Mouse (Mus musculus) G1E (cell line): ENCODE results near the gene Ccl6. TPM values are rescaled to one million over a fixed set of nuclear protein-coding genes. Genes with fewer than 3 reads are reported as not detected.

Source experiments
- ATAC-seq: 2 replicates; pipeline ENCODE4 v1.8.0; 2016; ENCODE audit warnings: mild to moderate bottlenecking; ENCODE audit not compliant: insufficient number of reproducible peaks, poor library complexity, low FRiP score, severe bottlenecking; ENCODE audit errors: extremely low read depth
- DNase-seq: peaks from one replicate; pipeline ENCODE4 v3.0.0; 2012; ENCODE audit warnings: low spot score
- H3K27me3 ChIP-seq: 2 replicates; pipeline ENCODE4 v1.6.1; 2012; ENCODE audit warnings: mild to moderate bottlenecking, low read length, inconsistent platforms; ENCODE audit not compliant: insufficient read depth
- H3K36me3 ChIP-seq: replicated peaks from 2 replicates; pipeline ENCODE3; 2012; ENCODE audit warnings: mild to moderate bottlenecking, inconsistent platforms
- H3K4me1 ChIP-seq: 2 replicates; pipeline ENCODE4 v1.6.1; 2012; ENCODE audit warnings: low read depth, low read length, inconsistent platforms, mixed read lengths; ENCODE audit not compliant: insufficient read depth
- H3K4me3 ChIP-seq: 2 replicates; pipeline ENCODE4 v1.5.1; 2012; ENCODE audit warnings: low read depth, mild to moderate bottlenecking, inconsistent platforms, low read length, moderate library complexity, mixed read lengths
- H3K9me3 ChIP-seq: replicated peaks from 2 replicates; pipeline ENCODE4 v1.6.1; 2012; ENCODE audit warnings: inconsistent platforms
- CTCF ChIP-seq: IDR thresholded peaks from 2 replicates; pipeline ENCODE4 v1.5.1; 2012; ENCODE audit warnings: low read depth, low read length, inconsistent platforms, mixed read lengths
- GATA1 ChIP-seq: IDR thresholded peaks from 2 replicates; pipeline ENCODE4 v1.6.1; 2012; ENCODE audit warnings: borderline replicate concordance, low read length, inconsistent platforms, mixed read lengths
- GATA2 ChIP-seq: IDR thresholded peaks from 2 replicates; pipeline ENCODE4 v1.6.1; 2012; ENCODE audit warnings: low read depth, low read length, inconsistent platforms, borderline replicate concordance
- POLR2AphosphoS5 ChIP-seq: IDR thresholded peaks from 2 replicates; pipeline ENCODE4 v1.6.1; 2012; ENCODE audit warnings: low read depth, low read length, inconsistent platforms; ENCODE audit not compliant: insufficient replicate concordance
- TAL1 ChIP-seq: conservative IDR thresholded peaks from 2 replicates; pipeline ENCODE4 v1.6.1; 2012; ENCODE audit warnings: low read depth, low read length, inconsistent platforms, mixed read lengths
- polyA plus RNA-seq: library from polyadenylated mRNA; stranded (reverse); fragments of >175 nt; gene quantifications from 2 replicates; pipeline ENCODE4 v1.2.3, GENCODE M21; 2012
- total RNA-seq, 2 experiments: library from RNA; stranded (forward) in 1 of 2; stranded (reverse) in 1 of 2; fragments of 200-1000 nt in 1 of 2; fragments of >200 nt in 1 of 2; fragmentation: Nextera tagmentation in 1 of 2; gene quantifications; 2 replicates each; pipeline ENCODE4 v1.2.3; 2014 to 2017

Ccl6 gene
- total and polyA plus RNA-seq, 3 experiments: 0.13 to 0.33 TPM; not detected in 1

- DNase-seq (no peak), ATAC-seq (no peak)
- TF ChIP-seq CTCF (no peak), GATA1 (no peak), POLR2AphosphoS5 (no peak), TAL1 (no peak), GATA2 (no peak)
- H3K9me3 ChIP-seq: no peaks in the 10 kb centered on the region
- H3K36me3 ChIP-seq: no peaks in the 10 kb centered on the region
- no peak overlapping the region for H3K4me3 ChIP-seq
- no peaks in the 10 kb centered on the region; the same call in 1 of the 2 replicates for H3K27me3 ChIP-seq
- H3K4me1 ChIP-seq: no peaks in the 10 kb centered on the region
Observed at GRCm38 (mm10) chr11:83593453-83593852, 566 bp upstream of the Ccl6 start.

DNA sequence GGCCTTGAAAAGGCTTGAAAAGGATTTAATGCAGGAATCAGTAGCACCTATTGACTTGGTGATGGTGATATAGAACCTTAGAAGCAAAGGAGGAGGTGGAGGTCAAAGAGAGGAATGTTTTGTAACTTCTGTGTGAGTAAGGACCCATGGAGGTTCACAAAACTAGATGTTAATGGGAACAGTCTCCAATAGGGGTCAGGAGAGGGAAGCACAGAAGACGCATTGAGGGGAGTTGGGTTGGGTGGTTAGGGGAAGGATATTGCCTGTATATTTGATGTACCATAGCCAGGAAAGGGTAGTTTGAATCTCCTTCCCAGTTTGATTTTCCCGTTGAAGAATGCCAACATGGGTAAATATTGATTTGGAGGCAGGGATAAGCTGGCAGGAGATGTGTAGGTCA is 8.7 kb downstream of the Ccl6 start:
- ATAC-seq (no peak), DNase-seq (no peak)
- TF ChIP-seq GATA2 (no peak), TAL1 (no peak), GATA1 (no peak), POLR2AphosphoS5 (no peak), CTCF (no peak)
- Histone ChIP-seq H3K4me3 (no peak overlapping the region), H3K9me3 (no peaks in the 10 kb centered on the region), H3K27me3 (peaks cover 5% of the 10 kb centered on the region), H3K36me3 (no peaks in the 10 kb centered on the region), H3K4me1 (no peaks in the 10 kb centered on the region)

DNA sequence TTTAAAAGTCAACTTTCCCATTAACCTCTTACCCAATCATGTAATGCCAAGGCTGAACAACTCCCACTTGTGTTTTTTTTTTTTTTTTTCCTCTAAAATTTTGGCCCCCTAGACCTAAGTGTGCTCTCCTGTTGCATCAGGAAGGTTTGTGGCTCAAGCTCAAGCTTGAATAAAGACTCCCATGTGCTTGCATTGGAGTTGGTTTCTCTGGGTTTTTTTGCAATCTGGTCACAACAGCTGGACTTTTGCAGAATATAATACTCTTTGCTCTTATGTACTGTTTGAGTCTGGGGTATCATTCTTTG is 9.5 kb downstream of the Ccl6 start:
- ATAC-seq: no peak
- TF ChIP-seq TAL1 (no peak), GATA2 (no peak), CTCF (no peak), GATA1 (no peak), POLR2AphosphoS5 (no peak)
- Histone ChIP-seq H3K9me3 (no peaks in the 10 kb centered on the region), H3K27me3 (peaks cover 5% of the 10 kb centered on the region), H3K4me1 (no peaks in the 10 kb centered on the region), H3K4me3 (no peak overlapping the region), H3K36me3 (no peaks in the 10 kb centered on the region)
- DNase-seq: no peak

DNA sequence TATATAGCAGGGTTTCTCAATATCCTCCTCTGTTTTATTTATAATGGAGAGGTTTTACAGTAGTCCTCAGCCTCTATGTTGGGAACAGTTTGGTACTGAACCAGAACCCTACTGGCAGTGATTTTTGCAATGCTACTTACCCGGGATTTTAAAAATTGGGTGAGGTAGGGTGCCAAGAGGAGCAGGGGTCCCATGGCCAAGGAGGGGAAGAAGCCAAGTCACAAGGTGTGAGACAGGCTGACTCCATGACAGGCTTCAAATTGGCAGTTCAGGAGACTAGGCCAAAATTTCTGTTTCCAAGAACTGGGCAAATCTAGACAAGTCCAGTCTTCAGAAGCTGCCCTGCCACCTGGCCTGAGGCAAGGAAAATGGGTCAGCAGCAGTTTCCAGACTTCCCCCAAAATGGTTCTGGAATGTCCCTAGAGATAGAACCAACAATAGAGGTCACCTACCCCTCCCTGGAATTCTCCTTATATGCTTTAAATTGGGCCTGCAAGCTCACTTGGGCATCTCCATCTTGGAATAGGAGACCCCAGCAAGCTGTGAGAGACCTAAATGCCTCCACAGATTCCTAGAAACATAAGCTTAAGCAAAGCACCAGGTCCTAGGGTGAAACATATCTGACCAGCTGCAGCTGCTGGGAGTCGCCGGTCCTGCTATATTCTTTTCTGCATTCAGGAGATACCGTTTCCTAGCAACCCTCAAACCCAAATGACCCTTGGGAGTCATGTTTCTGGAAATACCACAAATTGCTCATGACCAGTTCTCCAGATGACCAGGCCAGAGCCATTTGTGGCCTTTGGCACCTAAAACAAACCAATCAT is 10.0 kb downstream of the Ccl6 start:
- no peak for ATAC-seq
- no peaks in the 10 kb centered on the region for H3K36me3 ChIP-seq
- H3K4me3 ChIP-seq: no peak overlapping the region
- TF ChIP-seq CTCF (no peak), TAL1 (no peak), GATA2 (no peak), GATA1 (no peak)
- H3K9me3 ChIP-seq: no peaks in the 10 kb centered on the region
- DNase-seq: no peak
- H3K4me1 ChIP-seq: no peaks in the 10 kb centered on the region
- peaks cover 5% of the 10 kb centered on the region for H3K27me3 ChIP-seq

GRCm38 (mm10) chr11:83581626-83582610 is 11.0 kb downstream of the Ccl6 start:
- peaks cover 2% of the 10 kb centered on the region; the same call in 1 of the 2 replicates for H3K27me3 ChIP-seq
- no peaks in the 10 kb centered on the region for H3K4me1 ChIP-seq
- H3K36me3 ChIP-seq: no peaks in the 10 kb centered on the region
- H3K9me3 ChIP-seq: no peaks in the 10 kb centered on the region
- DNase-seq (no peak), ATAC-seq (no peak)
- TF ChIP-seq POLR2AphosphoS5 (no peak), GATA1 (no peak), GATA2 (no peak), CTCF (no peak), TAL1 (no peak)
- H3K4me3 ChIP-seq: no peak overlapping the region

- Histone ChIP-seq H3K9me3 (no peaks in the 10 kb centered on the region), H3K4me3 (no peak overlapping the region), H3K4me1 (no peaks in the 10 kb centered on the region), H3K27me3 (peaks cover under 1% of the 10 kb centered on the region; the same call in 1 of the 2 replicates), H3K36me3 (no peaks in the 10 kb centered on the region)
- no peak for TF ChIP-seq TAL1
- TF ChIP-seq GATA1: no peak
- no peak for TF ChIP-seq POLR2AphosphoS5
- no peak for TF ChIP-seq CTCF
- TF ChIP-seq GATA2: no peak
- no peak for ATAC-seq
- DNase-seq: no peak
Observed at GRCm38 (mm10) chr11:83580699-83581232, 12.1 kb downstream of the Ccl6 start.
